Mouse (Mus musculus) midbrain, embryonic 14.5 days (tissue): Measurements from ENCODE around the gene Flot2. TPM values are rescaled to one million over a fixed set of nuclear protein-coding genes. Genes with fewer than 3 reads are reported as not detected.
"Not testable (repeated sequence)": the region's sequence is repeated elsewhere in the genome, so short reads cannot be mapped to it uniquely, and the experiment has no call there.

Experiments
- ATAC-seq: fragments of 200-750 bp; cut with Nextera tagmentation; 2 replicates; pipeline ENCODE4 v1.8.0; 2017; ENCODE audit warnings: moderate number of reproducible peaks, moderate library complexity; ENCODE audit not compliant: low FRiP score, low TSS enrichment
- DNase-seq: peaks from one replicate; pipeline ENCODE4 v3.0.0-alpha.2; 2015
- H3K27ac ChIP-seq: fragments of 300-500 bp; sonication (generic); replicated peaks from 2 replicates; pipeline ENCODE4 v1.5.1; 2014; ENCODE audit warnings: mild to moderate bottlenecking, low read depth, low read length, moderate library complexity
- H3K27me3 ChIP-seq: fragments of 300-500 bp; sonication (generic); 2 replicates; pipeline ENCODE4 v1.6.1; 2014; ENCODE audit warnings: low read length, control low read depth, mixed read lengths; ENCODE audit not compliant: control insufficient read depth, insufficient read depth
- H3K36me3 ChIP-seq: fragments of 300-500 bp; sonication (generic); 2 replicates; pipeline ENCODE4 v1.6.1; 2014; ENCODE audit warnings: low read length, control low read depth; ENCODE audit not compliant: control insufficient read depth, insufficient read depth
- H3K4me1 ChIP-seq: fragments of 300-500 bp; sonication (generic); 2 replicates; pipeline ENCODE4 v1.6.1; 2014; ENCODE audit warnings: mild to moderate bottlenecking, antibody characterized with exemption, low read length, control low read depth; ENCODE audit not compliant: control insufficient read depth, insufficient read depth
- H3K4me2 ChIP-seq: fragments of 300-500 bp; sonication (generic); 2 replicates; pipeline ENCODE4 v1.6.1; 2014; ENCODE audit warnings: mild to moderate bottlenecking, low read length, moderate library complexity
- H3K4me3 ChIP-seq: fragments of 300-500 bp; sonication (generic); replicated peaks from 2 replicates; pipeline ENCODE4 v1.5.1; 2014; ENCODE audit warnings: low read depth, low read length
- H3K9ac ChIP-seq: fragments of 300-500 bp; sonication (generic); replicated peaks from 2 replicates; pipeline ENCODE4 v1.6.1; 2014; ENCODE audit warnings: mild to moderate bottlenecking, low read length, moderate library complexity
- H3K9me3 ChIP-seq: fragments of 300-500 bp; sonication (generic); 2 replicates; pipeline ENCODE4 v1.6.1; 2016; ENCODE audit warnings: low read length, control low read depth, mixed read lengths; ENCODE audit not compliant: control insufficient read depth
- WGBS: fragments of 180-500 bp; shearing (Covaris S2); extraction: QIAGEN DNeasy Blood & Tissue Kit; methylation state at CpG from one replicate; pipeline ENCODE4 v1.1.7; 2014; 5-methylcytosine and 5-hydroxymethylcytosine counted together
- polyA plus RNA-seq: library from polyadenylated mRNA; unstranded; fragments of >200 nt; fragmentation: Nextera tagmentation; extraction: Ambion mirVana; gene quantifications from 2 replicates; pipeline ENCODE4 v1.2.1, GENCODE M21; 2014

Gene Flot2
- polyA plus RNA-seq, 1 experiment from 2014 or later: 64.8 TPM

DNA sequence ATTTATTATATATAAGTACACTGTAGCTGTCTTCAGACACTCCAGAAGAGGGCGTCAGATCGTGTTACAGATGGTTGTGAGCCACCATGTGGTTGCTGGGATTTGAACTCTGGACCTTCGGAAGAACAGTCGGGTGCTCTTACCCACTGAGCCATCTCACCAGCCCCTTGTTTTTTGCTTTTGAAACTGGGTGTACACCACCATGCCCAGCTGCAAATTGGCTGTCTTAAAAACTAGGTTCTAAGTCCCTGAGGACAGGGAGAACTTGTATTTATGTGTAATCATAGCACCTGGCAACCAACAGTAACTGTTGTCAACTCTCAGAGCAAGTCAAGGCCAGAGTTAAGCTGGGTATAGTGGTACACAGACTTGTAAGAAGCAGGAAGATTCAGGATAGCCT lies 10.9 kb downstream of the Flot2 start:
- H3K9me3 ChIP-seq, ATAC-seq, H3K27me3 ChIP-seq, H3K4me1 ChIP-seq, DNase-seq, H3K4me3 ChIP-seq, H3K4me2 ChIP-seq, H3K27ac ChIP-seq, H3K9ac ChIP-seq: not testable (repeated sequence)
- 100% methylated on average over 3 of the region's 4 CpGs for WGBS
- H3K36me3 ChIP-seq: peaks cover 31% of the 10 kb centered on the region

DNA sequence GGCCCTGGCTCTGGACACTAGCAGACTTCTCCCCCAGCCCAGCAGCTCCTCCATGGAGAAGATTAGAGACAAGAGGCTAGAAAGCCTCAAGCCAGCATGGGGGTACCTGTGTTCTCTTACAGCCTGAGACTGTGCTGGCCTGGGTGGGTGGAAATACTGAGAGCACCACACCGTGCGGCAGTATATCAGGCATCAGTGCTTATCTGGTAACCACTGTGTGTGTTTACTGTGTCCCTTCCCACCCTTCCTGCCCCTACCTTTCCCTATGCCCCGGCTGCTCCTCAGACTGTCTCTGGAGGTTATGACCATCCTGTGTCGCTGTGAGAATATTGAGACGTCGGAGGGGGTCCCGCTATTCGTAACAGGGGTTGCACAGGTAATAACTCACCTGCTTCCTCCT lies 15.3 kb downstream of the Flot2 start:
- no peaks in the 10 kb centered on the region for H3K9me3 ChIP-seq
- no peak overlapping the region for H3K27ac ChIP-seq
- DNase-seq: no peak
- 95% methylated on average over 8 of the region's 8 CpGs for WGBS
- no peak overlapping the region for H3K4me3 ChIP-seq
- ATAC-seq: no peak
- no peak overlapping the region for H3K4me2 ChIP-seq
- no peak overlapping the region for H3K9ac ChIP-seq
- no peaks in the 10 kb centered on the region for H3K27me3 ChIP-seq
- no peaks in the 10 kb centered on the region for H3K4me1 ChIP-seq
- H3K36me3 ChIP-seq: peaks cover 75% of the 10 kb centered on the region

DNA sequence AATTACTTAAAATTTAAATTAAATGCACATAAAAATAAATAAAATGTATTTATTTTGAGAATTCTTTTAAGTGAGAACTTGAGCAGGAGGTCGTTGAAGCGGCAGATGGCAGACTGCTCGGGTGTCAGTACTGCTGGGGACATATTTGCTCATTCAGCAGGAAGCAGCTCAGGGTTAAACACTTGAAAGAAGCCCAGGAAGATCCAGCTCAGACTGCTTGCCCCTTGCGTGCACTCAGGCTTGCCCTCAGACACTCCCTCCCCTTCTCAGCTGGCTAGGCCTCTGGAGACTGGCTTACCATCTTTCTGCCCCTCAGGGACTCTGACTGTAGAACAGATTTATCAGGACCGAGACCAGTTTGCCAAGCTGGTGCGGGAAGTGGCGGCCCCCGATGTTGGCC lies 19.2 kb downstream of the Flot2 start:
- H3K4me2 ChIP-seq: no peak overlapping the region
- H3K36me3 ChIP-seq: peaks cover 80% of the 10 kb centered on the region
- no peaks in the 10 kb centered on the region for H3K4me1 ChIP-seq
- ATAC-seq: no peak
- DNase-seq: no peak
- H3K9ac ChIP-seq: no peak overlapping the region
- H3K4me3 ChIP-seq: no peak overlapping the region
- no peaks in the 10 kb centered on the region for H3K9me3 ChIP-seq
- no peaks in the 10 kb centered on the region for H3K27me3 ChIP-seq
- 76% methylated on average over 8 of the region's 8 CpGs for WGBS
- no peak overlapping the region for H3K27ac ChIP-seq

DNA sequence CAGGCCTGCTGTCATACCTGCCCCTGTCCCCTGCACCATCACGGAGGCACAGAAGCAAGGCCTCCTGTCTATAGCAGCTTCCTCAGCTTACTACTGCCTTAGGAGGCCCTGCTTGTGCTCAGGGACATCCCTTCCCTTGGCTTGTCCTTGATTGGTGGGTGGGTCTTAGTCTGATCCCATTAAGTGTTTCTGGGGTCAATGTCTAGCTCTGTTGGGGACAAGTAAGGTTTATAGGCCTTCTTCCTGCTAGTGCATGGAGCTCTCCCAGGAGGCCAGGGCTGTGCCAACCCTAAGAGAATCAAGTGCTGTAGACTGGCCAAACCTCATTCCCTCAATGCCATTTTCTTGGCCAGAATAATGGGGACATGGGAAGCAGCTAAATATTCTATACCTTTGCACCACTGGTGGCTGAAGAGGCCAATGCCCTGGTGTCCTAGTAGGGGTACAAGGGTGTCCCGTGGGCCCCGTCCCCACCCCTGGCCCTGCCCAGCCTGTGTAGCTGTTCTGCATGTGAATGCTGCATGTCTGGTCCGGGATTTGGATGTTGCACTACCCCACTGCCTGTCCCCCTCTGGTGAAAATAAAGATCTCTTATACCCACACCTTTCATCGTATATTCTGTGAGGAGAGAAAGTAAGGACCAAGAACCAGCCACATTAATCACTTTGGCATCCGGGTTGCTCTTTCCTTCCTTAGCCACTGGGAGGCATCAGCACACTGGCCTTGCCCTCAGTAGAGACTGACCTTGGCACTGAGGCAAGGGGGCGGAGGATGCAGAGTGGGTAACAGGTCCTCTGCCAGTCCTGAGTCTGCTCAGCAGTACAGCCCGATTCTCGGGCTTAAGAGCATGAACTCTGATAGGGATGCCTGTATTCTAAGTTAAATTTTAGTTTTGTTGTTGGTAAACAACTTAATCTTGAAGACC lies 22.4 kb downstream of the Flot2 start:
- DNase-seq: peak; percentile 80
- Histone ChIP-seq H3K9ac (no peak overlapping the region), H3K27ac (no peak overlapping the region), H3K36me3 (peaks cover 54% of the 10 kb centered on the region), H3K27me3 (no peaks in the 10 kb centered on the region), H3K4me2 (no peak overlapping the region), H3K4me1 (no peaks in the 10 kb centered on the region), H3K4me3 (no peak overlapping the region), H3K9me3 (no peaks in the 10 kb centered on the region)
- ATAC-seq: peak; percentile 43; the same call in 1 of the 2 replicates
- WGBS: 59% methylated on average over 9 of the region's 9 CpGs

DNA sequence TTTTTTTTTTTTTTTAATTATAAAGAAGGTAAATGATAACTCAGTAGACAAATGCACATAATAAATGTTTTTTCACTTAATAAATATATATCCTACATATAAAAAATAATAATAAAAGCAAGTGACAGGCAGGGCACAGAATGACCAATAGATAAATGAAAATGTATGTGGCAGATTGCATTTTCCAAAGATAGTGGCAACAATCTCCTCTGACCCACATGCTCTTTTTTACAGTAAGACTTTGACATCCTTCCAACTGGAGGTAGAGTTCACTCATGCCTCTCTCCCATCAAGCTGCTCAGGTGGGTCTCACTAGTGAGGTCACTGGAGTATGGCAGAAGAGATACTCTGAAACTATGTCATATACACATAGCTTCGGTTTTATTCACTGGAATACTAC lies 24.8 kb downstream of the Flot2 start:
- Histone ChIP-seq H3K36me3 (peaks cover 30% of the 10 kb centered on the region), H3K9ac (no peak overlapping the region), H3K4me1 (no peaks in the 10 kb centered on the region), H3K9me3 (no peaks in the 10 kb centered on the region), H3K4me3 (no peak overlapping the region), H3K27me3 (no peaks in the 10 kb centered on the region), H3K27ac (no peak overlapping the region), H3K4me2 (no peak overlapping the region)
- ATAC-seq (no peak), DNase-seq (no peak)
- WGBS: 69% methylated on average over 1 of the region's 1 CpGs

DNA sequence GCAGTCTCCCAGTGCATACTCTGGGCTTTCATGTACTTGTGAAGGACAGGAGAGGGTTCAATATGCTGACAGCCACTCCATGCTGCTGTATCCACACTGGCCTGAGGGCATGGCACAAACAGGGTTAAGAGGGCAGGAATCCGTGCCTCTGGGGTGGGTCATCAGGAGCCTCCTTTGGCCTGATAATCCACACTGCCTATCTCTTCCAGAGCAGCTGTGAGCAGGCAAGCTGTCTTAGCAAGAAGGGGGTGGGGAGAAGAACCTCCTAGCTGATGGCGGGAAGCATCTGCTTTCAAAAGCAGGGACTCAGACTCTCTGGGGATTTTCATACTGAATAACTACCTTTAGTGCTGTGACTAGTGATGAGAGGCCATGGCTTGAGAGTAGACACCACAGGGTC lies 28.2 kb downstream of the Flot2 start:
- Histone ChIP-seq H3K27ac (no peak overlapping the region), H3K4me3 (no peak overlapping the region), H3K36me3 (no peaks in the 10 kb centered on the region), H3K9ac (no peak overlapping the region), H3K4me1 (no peaks in the 10 kb centered on the region), H3K4me2 (no peak overlapping the region), H3K9me3 (no peaks in the 10 kb centered on the region), H3K27me3 (no peaks in the 10 kb centered on the region)
- WGBS: 46% methylated on average over 2 of the region's 2 CpGs
- DNase-seq: no peak
- ATAC-seq: no peak

DNA sequence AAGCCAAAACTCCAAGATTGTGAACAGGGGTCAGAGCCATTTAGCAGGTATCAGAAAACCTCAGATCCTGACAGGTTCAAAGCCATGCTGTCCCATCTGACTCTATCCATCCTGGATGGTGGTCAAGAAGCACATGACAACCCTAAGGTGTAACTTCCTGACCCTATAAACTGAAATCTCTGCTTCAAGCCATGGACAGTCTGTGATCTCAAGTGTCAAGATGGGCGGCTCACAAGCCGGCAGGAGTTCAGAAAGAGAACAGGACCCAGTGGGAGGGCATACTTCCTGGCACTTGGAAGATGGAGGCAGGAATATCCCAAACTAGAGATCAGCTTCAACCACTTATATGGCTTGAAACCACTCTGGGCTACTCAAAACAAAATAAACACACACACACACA lies 28.9 kb downstream of the Flot2 start:
- no peak overlapping the region for H3K27ac ChIP-seq
- DNase-seq: no peak
- ATAC-seq: no peak
- no peak overlapping the region for H3K4me3 ChIP-seq
- 47% methylated on average over 2 of the region's 2 CpGs for WGBS
- no peaks in the 10 kb centered on the region for H3K4me1 ChIP-seq
- H3K9ac ChIP-seq: no peak overlapping the region
- no peaks in the 10 kb centered on the region for H3K9me3 ChIP-seq
- H3K4me2 ChIP-seq: no peak overlapping the region
- no peaks in the 10 kb centered on the region for H3K27me3 ChIP-seq
- H3K36me3 ChIP-seq: no peaks in the 10 kb centered on the region

DNA sequence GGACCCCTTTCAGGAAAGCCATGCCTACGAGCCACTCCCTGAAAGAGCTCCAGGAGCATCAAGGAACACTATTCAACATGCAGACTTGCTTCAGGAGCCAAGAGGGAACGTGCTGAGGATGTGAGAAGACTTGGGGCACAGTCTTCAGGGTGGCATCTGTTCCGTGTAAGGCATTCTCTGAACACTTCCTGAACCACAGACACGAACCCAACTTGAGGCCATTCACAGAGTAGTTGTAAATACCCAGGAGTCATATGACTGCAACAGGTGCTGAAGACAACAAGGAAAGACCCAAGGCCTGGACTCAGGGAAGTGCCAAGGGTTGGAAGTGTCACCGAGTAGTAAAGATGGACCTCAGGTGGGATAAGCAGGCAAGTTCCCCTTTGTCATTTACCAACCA lies 29.8 kb downstream of the Flot2 start:
- H3K9ac ChIP-seq: no peak overlapping the region
- H3K27me3 ChIP-seq: no peaks in the 10 kb centered on the region
- no peak overlapping the region for H3K4me2 ChIP-seq
- DNase-seq (no peak), ATAC-seq (no peak)
- peaks cover 6% of the 10 kb centered on the region for H3K36me3 ChIP-seq
- WGBS: 77% methylated on average over 5 of the region's 5 CpGs
- no peak overlapping the region for H3K27ac ChIP-seq
- no peaks in the 10 kb centered on the region for H3K4me1 ChIP-seq
- no peak overlapping the region for H3K4me3 ChIP-seq
- no peaks in the 10 kb centered on the region for H3K9me3 ChIP-seq

DNA sequence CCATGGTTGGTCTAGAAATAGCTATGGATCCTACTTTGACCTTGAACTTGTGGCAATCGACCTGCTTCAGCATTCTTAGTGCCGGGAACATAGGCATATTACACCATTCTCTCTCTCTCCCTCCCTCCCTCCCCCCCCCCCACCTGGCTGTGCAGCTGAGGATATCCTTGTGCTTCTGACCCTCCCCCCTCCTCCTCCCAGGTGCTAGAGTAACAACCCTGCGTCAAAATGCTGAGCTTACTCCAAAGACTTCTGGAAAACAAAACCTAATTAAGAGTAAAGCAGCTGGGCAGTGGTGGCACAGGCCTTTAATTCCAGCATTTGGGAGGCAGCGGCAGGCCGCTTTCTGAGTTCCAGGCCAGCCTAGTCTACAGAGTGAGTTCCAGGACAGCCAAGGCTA lies 31.4 kb downstream of the Flot2 start:
- 84% methylated on average over 5 of the region's 5 CpGs for WGBS
- no peaks in the 10 kb centered on the region for H3K4me1 ChIP-seq
- H3K4me2 ChIP-seq: no peak overlapping the region
- no peak overlapping the region for H3K27ac ChIP-seq
- H3K4me3 ChIP-seq: no peak overlapping the region
- no peaks in the 10 kb centered on the region for H3K27me3 ChIP-seq
- no peak for ATAC-seq
- peaks cover 21% of the 10 kb centered on the region for H3K36me3 ChIP-seq
- DNase-seq: no peak
- H3K9ac ChIP-seq: no peak overlapping the region
- H3K9me3 ChIP-seq: no peaks in the 10 kb centered on the region
